Mouse (Mus musculus) midbrain, embryonic 16.5 days (tissue): ENCODE results near the gene Dock1. TPM values are rescaled to one million over a fixed set of nuclear protein-coding genes. Genes with fewer than 3 reads are reported as not detected.

Experiments
- ATAC-seq: fragments of 200-750 bp; cut with Nextera tagmentation; 2 replicates; pipeline ENCODE4 v1.8.0; 2017; ENCODE audit warnings: moderate TSS enrichment
- H3K27ac ChIP-seq: fragments of 300-500 bp; sonication (generic); 2 replicates; pipeline ENCODE4 v1.5.1; 2014; ENCODE audit warnings: mild to moderate bottlenecking, low read length, mixed read lengths
- H3K27me3 ChIP-seq: fragments of 300-500 bp; sonication (generic); 2 replicates; pipeline ENCODE4 v1.6.1; 2014; ENCODE audit warnings: low read depth, low read length, mixed read lengths; ENCODE audit not compliant: control insufficient read depth, insufficient read depth
- H3K36me3 ChIP-seq: fragments of 300-500 bp; sonication (generic); 2 replicates; pipeline ENCODE4 v1.6.1; 2014; ENCODE audit warnings: mild to moderate bottlenecking, low read length, moderate library complexity, mixed read lengths; ENCODE audit not compliant: control insufficient read depth, insufficient read depth
- H3K4me1 ChIP-seq: fragments of 300-500 bp; sonication (generic); 2 replicates; pipeline ENCODE4 v1.6.1; 2014; ENCODE audit warnings: mild to moderate bottlenecking, low read length, mixed read lengths; ENCODE audit not compliant: control insufficient read depth, insufficient read depth
- H3K4me2 ChIP-seq: fragments of 300-500 bp; sonication (generic); 2 replicates; pipeline ENCODE4 v1.6.1; 2014; ENCODE audit warnings: mild to moderate bottlenecking, low read length, mixed read lengths
- H3K4me3 ChIP-seq: fragments of 300-500 bp; sonication (generic); 2 replicates; pipeline ENCODE4 v1.5.1; 2014; ENCODE audit warnings: low read depth, mild to moderate bottlenecking, low read length, moderate library complexity, mixed read lengths
- H3K9ac ChIP-seq: fragments of 300-500 bp; sonication (generic); 2 replicates; pipeline ENCODE4 v1.6.1; 2014; ENCODE audit warnings: low read depth, low read length, mixed read lengths
- H3K9me3 ChIP-seq: fragments of 300-500 bp; sonication (generic); replicated peaks from 2 replicates; pipeline ENCODE4 v1.6.1; 2014; ENCODE audit warnings: mild to moderate bottlenecking, low read length, mixed read lengths; ENCODE audit not compliant: control insufficient read depth, poor library complexity, severe bottlenecking
- WGBS: fragments of 180-500 bp; shearing (Covaris S2); extraction: QIAGEN DNeasy Blood & Tissue Kit; methylation state at CpG from one replicate; pipeline ENCODE4 v1.1.7; 2014; 5-methylcytosine and 5-hydroxymethylcytosine counted together
- polyA plus RNA-seq: library from polyadenylated mRNA; unstranded; fragments of >200 nt; fragmentation: Nextera tagmentation; extraction: Ambion mirVana; gene quantifications from 2 replicates; pipeline ENCODE4 v1.2.1, GENCODE M21; 2015

Dock1 gene
- polyA plus RNA-seq, 1 experiment from 2014 or later: 5.5 TPM

DNA sequence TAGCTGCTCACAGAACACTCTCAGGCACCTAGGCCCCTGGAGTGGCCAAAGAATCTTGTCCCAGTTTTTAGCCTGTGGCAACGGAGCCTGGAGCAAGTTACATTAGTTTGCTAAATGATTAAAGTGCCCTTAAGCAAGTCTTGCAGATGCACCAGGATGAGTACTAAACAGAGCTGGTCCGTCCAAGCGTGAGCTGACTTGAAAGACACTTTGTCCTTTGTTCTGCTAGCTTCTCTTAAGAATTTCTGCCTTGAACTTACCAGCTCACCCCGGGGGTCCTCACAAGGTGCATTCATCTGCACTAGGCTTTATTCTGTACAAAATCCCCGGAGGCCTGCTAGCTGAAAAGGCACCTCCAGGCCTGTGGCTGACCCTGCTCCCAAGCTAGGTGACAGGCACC lies 394.8 kb downstream of the Dock1 start:
- H3K36me3 ChIP-seq: no peaks in the 10 kb centered on the region
- ATAC-seq: no peak
- no peak overlapping the region for H3K27ac ChIP-seq
- no peaks in the 10 kb centered on the region; the same call in 1 of the 2 replicates for H3K9me3 ChIP-seq
- H3K4me2 ChIP-seq: no peak overlapping the region
- H3K27me3 ChIP-seq: no peaks in the 10 kb centered on the region
- no peak overlapping the region for H3K4me3 ChIP-seq
- H3K4me1 ChIP-seq: peaks cover 4% of the 10 kb centered on the region; the same call in 1 of the 2 replicates
- 28% methylated on average over 5 of the region's 5 CpGs for WGBS
- no peak overlapping the region for H3K9ac ChIP-seq

DNA sequence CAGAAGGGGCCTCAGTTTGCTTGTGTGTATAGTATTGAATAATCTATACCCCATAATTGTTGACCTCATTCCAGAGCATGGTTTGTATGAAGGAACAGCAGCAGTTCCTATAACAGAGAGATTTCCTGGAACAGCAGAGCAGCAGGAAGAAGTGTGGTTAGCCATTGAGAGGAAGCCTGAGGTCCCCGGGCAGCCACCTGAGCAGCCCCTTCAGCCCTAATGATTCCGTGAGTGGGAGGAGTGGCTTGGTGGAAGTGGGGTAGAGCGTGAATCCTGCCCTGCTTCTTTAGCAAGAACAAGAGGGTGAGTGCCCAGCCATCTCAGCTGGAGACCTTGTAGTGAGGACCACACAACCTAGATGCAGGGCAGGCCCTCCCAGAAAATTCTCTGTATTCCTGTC lies 398.4 kb downstream of the Dock1 start:
- WGBS: 91% methylated on average over 3 of the region's 3 CpGs
- ATAC-seq: no peak
- H3K9me3 ChIP-seq: no peaks in the 10 kb centered on the region

DNA sequence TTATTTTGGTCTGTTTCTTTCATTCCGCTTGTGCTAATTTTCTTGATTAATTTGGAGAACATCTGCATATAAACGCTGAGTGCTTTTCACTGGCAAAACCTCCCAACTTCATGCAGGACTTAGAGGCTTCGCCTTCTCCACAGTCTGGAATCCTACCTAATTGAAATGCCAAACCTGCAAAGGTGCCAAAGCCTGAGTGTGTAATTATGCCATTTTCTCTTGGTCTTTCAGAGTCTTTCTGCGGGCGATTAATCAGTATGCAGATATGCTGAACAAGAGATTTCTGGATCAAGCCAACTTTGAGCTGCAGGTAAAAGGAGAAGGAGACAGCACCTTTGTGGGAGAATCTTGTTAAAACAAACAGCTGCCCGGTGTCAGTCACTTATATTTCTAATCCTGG lies 406.4 kb downstream of the Dock1 start:
- no peak overlapping the region for H3K9ac ChIP-seq
- WGBS: 77% methylated on average over 6 of the region's 6 CpGs
- no peak overlapping the region for H3K4me3 ChIP-seq
- ATAC-seq: no peak
- no peaks in the 10 kb centered on the region for H3K27me3 ChIP-seq
- H3K4me1 ChIP-seq: no peaks in the 10 kb centered on the region
- H3K27ac ChIP-seq: no peak overlapping the region
- no peaks in the 10 kb centered on the region for H3K36me3 ChIP-seq
- H3K4me2 ChIP-seq: no peak overlapping the region
- no peaks in the 10 kb centered on the region for H3K9me3 ChIP-seq

More for the DNA sequence above, 398.4 kb downstream of the Dock1 start:
- no peak overlapping the region for H3K4me2 ChIP-seq
- H3K27me3 ChIP-seq: no peaks in the 10 kb centered on the region
- H3K9ac ChIP-seq: no peak overlapping the region
- H3K27ac ChIP-seq: no peak overlapping the region
- H3K4me3 ChIP-seq: no peak overlapping the region
- peaks cover 4% of the 10 kb centered on the region; the same call in 1 of the 2 replicates for H3K4me1 ChIP-seq
- H3K36me3 ChIP-seq: no peaks in the 10 kb centered on the region

DNA sequence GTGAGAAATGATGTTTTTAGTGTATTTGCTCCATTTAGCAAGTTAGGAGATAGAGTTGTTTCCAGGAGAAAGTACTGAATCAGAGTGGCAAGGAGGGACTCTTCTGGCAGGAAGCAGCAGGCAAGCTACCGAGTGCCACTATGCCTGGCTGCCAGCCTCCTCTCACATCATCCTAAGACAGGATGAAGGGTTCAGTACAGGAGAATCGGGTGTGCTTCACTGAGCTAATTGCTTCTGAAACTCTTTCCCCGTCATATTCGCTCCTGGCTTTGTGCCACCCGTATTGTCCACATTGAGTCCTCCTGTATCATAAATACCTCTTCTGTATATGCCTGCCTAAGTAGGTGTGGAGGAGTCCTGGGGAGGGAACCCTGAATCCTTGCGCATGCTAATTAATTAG lies 406.9 kb downstream of the Dock1 start:
- Histone ChIP-seq H3K36me3 (no peaks in the 10 kb centered on the region), H3K9ac (no peak overlapping the region), H3K27ac (no peak overlapping the region), H3K4me2 (no peak overlapping the region), H3K4me3 (no peak overlapping the region), H3K27me3 (no peaks in the 10 kb centered on the region), H3K9me3 (no peaks in the 10 kb centered on the region), H3K4me1 (no peaks in the 10 kb centered on the region)
- 72% methylated on average over 6 of the region's 6 CpGs for WGBS
- ATAC-seq: no peak

DNA sequence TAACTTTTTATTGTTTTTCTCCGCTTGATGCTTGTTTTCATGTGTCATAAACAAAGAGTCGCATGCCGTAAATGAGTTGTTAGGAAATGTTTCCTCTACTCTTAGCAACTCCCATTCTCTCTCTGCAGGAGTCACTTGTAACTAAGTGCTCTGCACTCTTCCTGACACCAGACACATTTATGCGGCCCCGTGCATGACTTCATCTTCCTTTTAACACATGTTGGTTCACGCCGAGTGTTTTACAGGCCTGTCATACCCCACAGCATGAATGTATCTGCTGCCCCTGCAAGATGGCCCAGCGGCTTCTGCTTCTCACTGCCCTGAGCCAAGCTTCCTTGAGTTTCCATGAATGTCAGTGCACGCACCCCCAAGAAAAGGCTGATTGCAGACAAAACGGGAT lies 407.4 kb downstream of the Dock1 start:
- H3K9me3 ChIP-seq: no peaks in the 10 kb centered on the region
- 67% methylated on average over 10 of the region's 10 CpGs for WGBS

DNA sequence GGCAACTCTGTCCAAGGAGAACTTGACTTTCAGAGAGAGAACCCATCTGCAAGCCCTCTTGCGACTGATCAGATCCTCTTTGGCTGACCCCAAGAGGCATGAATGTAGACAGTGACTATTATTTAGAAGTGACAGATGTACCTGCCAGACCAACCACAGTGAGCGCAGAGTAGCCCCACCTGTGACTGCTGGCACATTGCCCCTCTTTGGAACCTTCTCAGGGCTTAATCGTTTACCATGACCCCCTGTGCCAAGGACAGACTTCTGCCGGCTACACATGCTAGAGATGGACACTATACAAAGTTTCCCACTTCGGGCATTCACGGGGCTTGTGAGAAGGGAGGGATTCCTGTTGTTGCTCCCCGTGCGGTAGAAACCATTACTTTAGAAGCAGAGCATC lies 413.0 kb downstream of the Dock1 start:
- ATAC-seq: no peak

More for the DNA sequence above, 407.4 kb downstream of the Dock1 start:
- ATAC-seq: no peak
- Histone ChIP-seq H3K27me3 (no peaks in the 10 kb centered on the region), H3K9ac (no peak overlapping the region), H3K27ac (no peak overlapping the region), H3K4me1 (no peaks in the 10 kb centered on the region), H3K4me2 (no peak overlapping the region), H3K4me3 (no peak overlapping the region), H3K36me3 (no peaks in the 10 kb centered on the region)

DNA sequence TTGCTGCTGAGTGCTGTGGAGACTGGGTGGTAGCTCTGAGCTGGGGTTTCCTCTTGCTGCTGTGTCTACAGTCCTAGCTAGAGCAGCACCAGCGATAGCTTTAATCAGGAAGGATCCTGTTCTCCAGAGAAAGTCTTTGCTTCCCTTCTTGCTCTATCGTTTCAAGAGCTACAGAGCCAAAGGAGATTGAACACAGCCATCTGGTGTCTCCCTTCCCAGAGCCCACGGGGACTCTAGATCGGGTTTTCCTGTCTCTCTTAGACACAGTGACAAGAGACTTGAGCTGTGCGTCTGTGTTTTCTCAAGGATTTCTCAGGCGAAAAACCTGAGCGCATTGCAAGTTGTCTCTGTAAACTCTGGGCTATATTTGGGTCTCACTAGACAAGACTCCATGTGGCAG lies 413.6 kb downstream of the Dock1 start:
- 92% methylated on average over 7 of the region's 7 CpGs for WGBS
- H3K4me3 ChIP-seq: no peak overlapping the region
- H3K9ac ChIP-seq: no peak overlapping the region
- H3K9me3 ChIP-seq: no peaks in the 10 kb centered on the region
- no peak overlapping the region for H3K4me2 ChIP-seq
- ATAC-seq: no peak
- no peaks in the 10 kb centered on the region for H3K4me1 ChIP-seq
- H3K27ac ChIP-seq: no peak overlapping the region
- no peaks in the 10 kb centered on the region for H3K27me3 ChIP-seq
- no peaks in the 10 kb centered on the region for H3K36me3 ChIP-seq

More for the DNA sequence above, 413.0 kb downstream of the Dock1 start:
- H3K4me2 ChIP-seq: no peak overlapping the region
- H3K9ac ChIP-seq: no peak overlapping the region
- WGBS: 95% methylated on average over 8 of the region's 8 CpGs
- no peaks in the 10 kb centered on the region for H3K27me3 ChIP-seq
- no peaks in the 10 kb centered on the region for H3K9me3 ChIP-seq
- no peaks in the 10 kb centered on the region for H3K36me3 ChIP-seq
- no peak overlapping the region for H3K4me3 ChIP-seq
- no peak overlapping the region for H3K27ac ChIP-seq
- no peaks in the 10 kb centered on the region for H3K4me1 ChIP-seq

DNA sequence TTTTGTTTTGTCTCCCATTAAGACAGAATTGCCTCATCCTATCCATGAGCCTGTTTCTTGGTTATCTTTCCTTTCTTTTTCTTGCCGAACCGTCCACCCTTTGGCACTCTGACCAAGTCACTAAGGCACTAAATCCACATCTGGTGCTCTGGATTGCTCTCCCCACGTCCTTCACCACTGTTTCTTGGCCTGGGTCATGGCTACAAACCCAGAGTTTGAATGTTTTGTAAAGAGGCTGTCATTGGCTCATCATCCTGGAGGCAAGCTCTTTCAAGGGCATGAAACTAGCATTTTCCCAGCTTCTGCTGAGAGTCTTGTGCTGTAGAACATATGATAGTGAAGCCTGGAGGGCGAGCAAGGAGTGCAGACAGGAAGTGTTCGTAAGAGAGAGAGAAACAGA lies 416.1 kb downstream of the Dock1 start:
- WGBS: 93% methylated on average over 5 of the region's 5 CpGs
- Histone ChIP-seq H3K4me3 (no peak overlapping the region), H3K9me3 (no peaks in the 10 kb centered on the region), H3K4me1 (no peaks in the 10 kb centered on the region), H3K4me2 (no peak overlapping the region), H3K9ac (no peak overlapping the region), H3K36me3 (no peaks in the 10 kb centered on the region), H3K27me3 (no peaks in the 10 kb centered on the region), H3K27ac (no peak overlapping the region)
- no peak for ATAC-seq

DNA sequence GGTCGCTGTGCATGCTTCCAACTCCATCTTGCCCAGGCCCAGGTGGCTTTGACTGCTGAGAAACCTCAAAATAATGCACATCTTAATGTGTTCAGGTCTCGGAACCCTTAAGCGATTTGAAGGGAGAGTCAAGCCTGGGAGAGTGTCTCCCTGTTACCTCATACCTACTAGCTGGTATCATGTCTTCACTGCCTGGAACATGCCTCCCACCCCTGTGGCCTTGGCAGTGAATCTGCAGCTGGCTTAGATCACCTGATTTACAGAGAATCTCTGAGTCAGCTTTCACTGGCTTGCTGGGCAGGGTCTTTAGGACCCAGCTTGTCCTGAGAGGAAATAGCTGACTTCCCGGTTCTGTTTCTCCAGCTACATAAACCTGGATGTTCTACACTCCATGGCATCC lies 419.2 kb downstream of the Dock1 start:
- no peak overlapping the region for H3K9ac ChIP-seq
- no peak for ATAC-seq

DNA sequence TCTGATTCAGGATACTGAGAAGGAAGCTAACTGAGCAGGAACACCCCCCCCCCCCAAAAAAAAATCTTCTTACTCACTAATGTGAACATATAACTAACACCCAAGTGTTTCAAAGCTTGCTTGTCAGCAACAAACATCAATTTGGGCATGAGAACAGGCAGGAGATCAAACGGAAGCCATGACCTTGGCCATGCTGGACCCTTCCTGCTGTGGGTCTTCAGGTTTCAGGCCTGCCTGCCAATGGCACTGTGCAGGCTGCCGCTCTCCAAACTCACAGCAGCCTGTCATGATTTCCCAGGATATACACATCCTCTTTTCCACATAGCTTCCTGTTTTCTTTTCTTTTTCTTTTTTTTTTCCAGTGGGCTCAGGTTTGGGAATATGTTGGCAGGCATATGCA lies 423.4 kb downstream of the Dock1 start:
- H3K27ac ChIP-seq: no peak overlapping the region
- 79% methylated on average over 2 of the region's 2 CpGs for WGBS
- H3K9ac ChIP-seq: no peak overlapping the region

More for the DNA sequence above, 419.2 kb downstream of the Dock1 start:
- Histone ChIP-seq H3K4me1 (no peaks in the 10 kb centered on the region), H3K27me3 (no peaks in the 10 kb centered on the region), H3K4me3 (no peak overlapping the region), H3K4me2 (no peak overlapping the region), H3K27ac (no peak overlapping the region), H3K9me3 (no peaks in the 10 kb centered on the region), H3K36me3 (no peaks in the 10 kb centered on the region)
- 89% methylated on average over 4 of the region's 4 CpGs for WGBS

More for the DNA sequence above, 423.4 kb downstream of the Dock1 start:
- no peaks in the 10 kb centered on the region for H3K4me1 ChIP-seq
- H3K9me3 ChIP-seq: no peaks in the 10 kb centered on the region
- H3K4me2 ChIP-seq: no peak overlapping the region
- no peak for ATAC-seq
- H3K36me3 ChIP-seq: no peaks in the 10 kb centered on the region
- H3K27me3 ChIP-seq: no peaks in the 10 kb centered on the region
- H3K4me3 ChIP-seq: no peak overlapping the region
